Mouse (Mus musculus): ENCODE measurements at regions not wholly inside any gene's neighbourhood (a gene's known extent, or its start where the extent isn't known, plus 50 kb on each side); places are given as distances from the start of the nearest gene placed in this dataset.
A peak's percentile ranks its signal among the peaks of the same experiment; 100 is the strongest.
"Not testable (repeated sequence)": the region's sequence is repeated elsewhere in the genome, so short reads cannot be mapped to it uniquely, and the experiment has no call there.

- Histone ChIP-seq H3K27ac (no peak overlapping the region), H3K4me3 (no peak overlapping the region)
- no peak for TF ChIP-seq CTCF (conservative IDR thresholded peaks at IDR 0.05)
- no peak for DNase-seq (ENCODE audit: low spot score in 2 of 2)
Observed at GRCm38 (mm10) chr16:42479978-42480377, 139.5 kb upstream of the Gap43 start.

GRCm38 (mm10) chr16:42466976-42467375 is 126.5 kb upstream of the Gap43 start:
- Histone ChIP-seq H3K27ac (no peak overlapping the region), H3K4me3 (no peak overlapping the region)
- TF ChIP-seq CTCF (conservative IDR thresholded peaks at IDR 0.05): no peak
- no peak for DNase-seq (ENCODE audit: low spot score in 2 of 2)

GRCm38 (mm10) chr16:42456335-42456984 is 116.0 kb upstream of the Gap43 start:
- Histone ChIP-seq H3K27ac (no peak overlapping the region), H3K4me3 (no peak overlapping the region)
- peak in 1 of 2 experiments; percentile 9 for DNase-seq (ENCODE audit: low spot score in 2 of 2)
- no peak for TF ChIP-seq CTCF (conservative IDR thresholded peaks at IDR 0.05)

GRCm38 (mm10) chr16:42453338-42453737 is 112.9 kb upstream of the Gap43 start:
- H3K27ac ChIP-seq: no peak overlapping the region
- H3K4me3 ChIP-seq: no peak overlapping the region
- TF ChIP-seq CTCF (conservative IDR thresholded peaks at IDR 0.05): no peak
- DNase-seq (ENCODE audit: low spot score in 2 of 2): no peak

DNA sequence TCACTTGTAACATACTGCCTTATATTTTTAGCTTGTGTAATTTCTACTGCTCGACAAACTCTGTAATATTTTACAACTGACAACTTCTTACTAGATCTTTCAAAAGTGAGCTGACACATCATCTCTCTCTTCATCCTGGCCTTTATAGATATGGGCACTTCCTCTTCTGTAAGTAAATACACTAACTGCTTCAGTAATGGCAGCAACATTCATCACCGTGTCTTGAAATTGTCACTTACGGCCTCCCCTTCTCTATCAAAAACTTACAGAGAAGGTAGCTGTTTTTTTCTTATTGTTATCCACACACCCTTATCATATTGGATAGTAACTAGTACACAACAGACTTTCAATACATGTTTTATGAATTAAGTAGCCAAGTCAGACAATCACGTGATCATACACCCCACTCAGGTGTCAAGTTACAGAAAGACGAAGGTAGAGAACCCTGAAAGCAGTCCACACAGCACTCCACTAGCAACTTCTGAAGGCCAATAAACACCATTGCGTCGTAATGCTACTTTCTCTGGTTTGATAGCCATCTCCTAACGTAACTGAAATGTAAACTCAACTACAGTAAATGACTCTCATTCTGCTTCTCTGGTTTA is 109.5 kb upstream of the Gap43 start:
- no peak overlapping the region for H3K27ac ChIP-seq
- DNase-seq (ENCODE audit: low spot score in 2 of 2): no peak
- TF ChIP-seq CTCF (conservative IDR thresholded peaks at IDR 0.05): no peak

DNA sequence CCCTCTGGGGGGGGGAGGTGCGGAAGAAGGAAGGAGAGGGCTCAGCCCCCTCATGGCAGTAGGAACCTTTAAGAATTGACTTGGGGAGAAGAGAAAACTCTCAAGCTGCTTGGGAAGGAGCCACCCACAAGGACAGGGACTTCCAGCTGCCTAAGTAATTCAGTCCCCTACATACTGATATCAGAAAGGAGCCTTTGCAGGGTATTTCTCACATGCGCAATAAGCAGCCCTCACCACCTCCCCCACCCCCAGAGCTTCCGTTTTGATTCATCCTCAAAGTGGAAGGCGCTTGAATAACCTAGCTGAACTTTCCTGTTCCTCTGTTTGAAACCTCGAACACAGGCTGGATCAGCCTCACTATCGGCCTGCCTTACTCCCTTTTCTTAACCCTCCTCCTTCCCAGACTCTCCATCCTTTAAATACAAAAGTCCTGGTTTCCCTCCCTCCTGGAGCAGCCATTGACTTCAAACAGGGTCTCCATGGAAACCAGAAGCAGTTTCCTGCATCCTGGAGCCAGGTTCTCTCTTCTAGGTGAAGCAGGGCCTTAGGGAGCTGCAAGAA is 104.5 kb upstream of the Gap43 start:
- peak; percentile 49 to 60 for DNase-seq (ENCODE audit: low spot score in 2 of 2)
- Histone ChIP-seq H3K27ac (peak overlapping the region; percentile 84), H3K4me3 (peak overlapping the region; percentile 50)
- no peak for TF ChIP-seq CTCF (conservative IDR thresholded peaks at IDR 0.05)

More for the DNA sequence above, 109.5 kb upstream of the Gap43 start:
- no peak overlapping the region for H3K4me3 ChIP-seq

DNA sequence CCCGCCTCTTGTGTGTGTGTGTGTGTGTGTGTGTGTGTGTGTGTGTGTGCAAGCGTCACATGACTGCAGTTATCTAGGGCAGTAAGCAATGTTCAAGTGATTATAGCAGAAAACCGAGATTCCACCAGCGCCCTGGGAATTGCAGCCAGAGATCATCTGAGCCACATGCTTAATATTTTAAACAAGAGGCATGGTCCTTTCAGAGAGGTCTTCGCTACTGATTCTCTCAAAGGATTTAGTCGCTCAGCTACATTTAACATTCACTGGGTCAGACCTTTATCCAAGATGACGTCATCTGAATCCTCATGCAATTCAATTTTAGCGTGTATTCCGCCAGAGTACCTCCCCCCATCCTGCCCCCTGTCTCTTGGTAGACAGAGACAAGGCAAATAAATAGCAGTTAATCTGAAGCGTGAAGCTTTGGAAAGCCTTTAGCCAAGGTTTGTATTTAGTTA is 104.0 kb upstream of the Gap43 start:
- peak in 1 of 2 experiments; percentile 19 for DNase-seq (ENCODE audit: low spot score in 2 of 2)
- H3K4me3 ChIP-seq: peak overlapping the region; percentile 50
- H3K27ac ChIP-seq: peak overlapping the region; percentile 84
- no peak for TF ChIP-seq CTCF (conservative IDR thresholded peaks at IDR 0.05)

DNA sequence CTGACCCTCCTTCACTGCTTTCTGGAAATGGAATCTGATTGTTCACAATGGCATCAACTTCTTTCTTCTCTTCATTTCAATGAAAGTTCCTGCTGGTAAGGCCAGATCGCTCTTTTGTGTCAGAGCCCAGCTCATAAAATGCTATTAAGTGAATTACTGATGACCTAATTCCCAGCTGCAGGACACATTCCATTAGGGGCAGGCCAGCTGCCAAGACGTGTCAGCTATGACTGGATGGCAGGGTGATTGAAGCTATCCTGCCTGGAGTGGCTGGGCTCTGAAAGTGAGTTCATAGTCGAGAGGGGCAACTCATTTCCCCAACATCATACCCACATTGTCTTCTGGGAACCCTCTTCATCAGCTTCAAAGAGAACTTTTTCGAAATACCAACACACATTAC is 100.4 kb upstream of the Gap43 start:
- DNase-seq (ENCODE audit: low spot score in 2 of 2): no peak
- H3K4me3 ChIP-seq: no peak overlapping the region
- TF ChIP-seq CTCF (conservative IDR thresholded peaks at IDR 0.05): no peak

GRCm38 (mm10) chr16:42431529-42431928 is 91.1 kb upstream of the Gap43 start:
- no peak overlapping the region for H3K27ac ChIP-seq
- no peak for TF ChIP-seq CTCF (conservative IDR thresholded peaks at IDR 0.05)
- DNase-seq (ENCODE audit: low spot score in 2 of 2): no peak
- H3K4me3 ChIP-seq: no peak overlapping the region

More for the DNA sequence above, 100.4 kb upstream of the Gap43 start:
- no peak overlapping the region for H3K27ac ChIP-seq

DNA sequence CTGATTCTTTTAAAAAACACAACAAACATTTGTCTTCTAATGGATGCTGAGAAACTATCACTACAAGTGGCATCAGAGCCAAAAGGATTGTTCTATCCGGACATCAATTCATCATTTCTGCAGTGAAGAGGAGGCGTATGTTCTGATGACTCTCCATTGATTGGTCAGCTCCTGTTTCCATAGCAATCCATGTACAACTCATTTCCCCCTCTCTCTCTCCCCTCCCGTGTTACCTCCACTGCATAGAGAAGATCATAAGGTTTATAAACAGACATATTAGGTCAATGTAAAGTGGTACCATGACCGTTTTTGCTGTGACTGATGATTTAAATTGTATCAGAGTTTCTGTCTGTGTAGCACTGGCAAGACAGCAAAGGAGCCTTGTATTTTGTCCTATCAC is 76.2 kb upstream of the Gap43 start:
- no peak for TF ChIP-seq CTCF (conservative IDR thresholded peaks at IDR 0.05)
- DNase-seq (ENCODE audit: low spot score in 2 of 2): no peak
- H3K27ac ChIP-seq: no peak overlapping the region
- H3K4me3 ChIP-seq: no peak overlapping the region

DNA sequence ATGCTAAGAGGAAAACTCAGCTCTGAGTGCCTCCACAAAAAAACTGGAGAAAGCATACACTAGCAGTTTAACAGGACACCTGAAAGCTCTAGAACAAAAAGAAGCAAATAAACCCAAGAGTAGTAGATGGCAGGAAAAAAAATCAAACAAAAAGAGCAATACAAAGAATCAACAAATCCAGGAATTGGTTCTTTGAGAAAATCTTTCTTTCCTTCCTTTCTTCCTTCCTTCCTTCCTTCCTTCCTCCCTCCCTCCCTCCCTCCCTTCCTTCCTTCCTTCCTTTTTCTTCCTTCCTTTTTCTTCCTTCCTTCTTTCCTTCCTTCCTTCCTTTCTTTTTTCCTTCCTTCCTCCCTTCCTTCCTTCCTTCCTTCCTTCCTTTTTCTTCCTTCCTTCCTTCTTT is 71.6 kb upstream of the Gap43 start:
- H3K27ac ChIP-seq; DNase-seq (ENCODE audit: low spot score in 2 of 2); H3K4me3 ChIP-seq: not testable (repeated sequence)

DNA sequence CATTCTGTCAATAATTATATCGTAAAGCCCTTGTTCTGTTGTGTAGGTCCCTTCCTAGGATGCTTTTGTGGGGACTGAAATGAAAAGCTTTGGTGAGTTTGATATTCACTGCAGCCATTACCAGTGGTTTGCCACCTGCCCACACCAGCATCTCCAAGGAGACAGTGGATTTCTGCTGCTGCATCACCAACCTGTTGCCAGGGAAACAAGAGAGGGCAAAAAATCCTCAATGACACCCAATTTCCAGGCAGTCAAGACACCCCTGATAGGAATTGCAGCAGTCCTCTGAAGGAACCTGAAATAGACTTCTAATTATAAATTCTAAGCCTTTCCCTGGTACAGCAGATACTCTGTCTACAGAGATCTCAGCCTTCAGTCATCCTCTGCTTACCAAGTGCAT is 56.1 kb upstream of the Gap43 start:
- H3K27ac ChIP-seq: no peak overlapping the region
- DNase-seq (ENCODE audit: low spot score in 2 of 2): no peak
- H3K4me3 ChIP-seq: no peak overlapping the region
- TF ChIP-seq CTCF (conservative IDR thresholded peaks at IDR 0.05): no peak

Data from layer of hippocampus, adult 2 months (tissue).